Comparison of ENCODE assay signal across 7 mouse cellular contexts in genomic region chr3:152981988-152982387, GRCm38 (mm10). TPM values are rescaled to one million over a fixed set of nuclear protein-coding genes. Genes with fewer than 3 reads are reported as not detected.
DNase-seq lines count a peak whose midpoint lies in the region; ATAC-seq and TF ChIP-seq lines count a peak whose summit lies in the region.

Gene St6galnac5 (minus strand): TSS chr3:152982246.

- no peak for ATAC-seq in embryonic facial prominence, embryonic 13.5 days (ENCODE audit: insufficient number of reproducible peaks, insufficient read depth, low FRiP score, low TSS enrichment, low read depth)
- peak; percentile 31; the same call in 1 of the 2 replicates for ATAC-seq in intestine, embryonic 15.5 days

- H3K4me3 ChIP-seq in spleen, adult 2 months (ENCODE audit: extremely low read depth, insufficient read depth, insufficient read length) = peak within 1 kb of the TSS; percentile 7; the same call in 1 of the 2 replicates
- peak within 1 kb of the TSS; percentile 55 for H3K4me3 ChIP-seq in embryonic facial prominence, embryonic 13.5 days
- H3K4me3 ChIP-seq in intestine, embryonic 15.5 days (replicated peaks) = peak within 1 kb of the TSS; percentile 38

- no peak within 1 kb of the TSS for H3K27ac ChIP-seq in spleen, adult 2 months (ENCODE audit: insufficient read depth, low read length)
- H3K27ac ChIP-seq in embryonic facial prominence, embryonic 13.5 days = no peak within 1 kb of the TSS
- H3K27ac ChIP-seq in intestine, embryonic 15.5 days = no peak within 1 kb of the TSS

- WGBS in spleen, adult 2 months = 3% methylated on average over 17 of the region's 17 CpGs
- WGBS in embryonic facial prominence, embryonic 13.5 days = 0% methylated on average over 17 of the region's 17 CpGs
- WGBS in intestine, embryonic 15.5 days = under 1% methylated on average over 17 of the region's 17 CpGs

- peak within 1 kb of the TSS; percentile 96 for H3K4me2 ChIP-seq in embryonic facial prominence, embryonic 13.5 days
- H3K4me2 ChIP-seq in intestine, embryonic 15.5 days (replicated peaks) = peak within 1 kb of the TSS; percentile 84

- TF ChIP-seq POLR2A in spleen, adult 2 months (IDR thresholded peaks at IDR 0.05; ENCODE audit: low read depth, low read length) = no peak

- no peak for DNase-seq in spleen, adult 2 months (ENCODE audit: low read depth in 1 of 2, low spot score in 2 of 2)
- DNase-seq in spleen, adult 18-20 months = no peak
- peak; percentile 18 for DNase-seq in liver
- peak; percentile 54 to 67 for DNase-seq in right cerebral cortex, adult 2 months (ENCODE audit: low spot score in 2 of 2)
- DNase-seq in T-cell, adult 2 months (ENCODE audit: low spot score) = no peak

- H3K36me3 ChIP-seq in spleen, adult 2 months (ENCODE audit: control insufficient read depth, insufficient read depth, low read length) = no peaks in the 10 kb centered on the region
- H3K36me3 ChIP-seq in embryonic facial prominence, embryonic 13.5 days = no peaks in the 10 kb centered on the region
- H3K36me3 ChIP-seq in intestine, embryonic 15.5 days = no peaks in the 10 kb centered on the region

- peak within 1 kb of the TSS; percentile 69 for H3K9ac ChIP-seq in embryonic facial prominence, embryonic 13.5 days
- H3K9ac ChIP-seq in intestine, embryonic 15.5 days = peak within 1 kb of the TSS; percentile 28

- H3K9me3 ChIP-seq in embryonic facial prominence, embryonic 13.5 days = no peaks in the 10 kb centered on the region
- no peaks in the 10 kb centered on the region for H3K9me3 ChIP-seq in intestine, embryonic 15.5 days

- no peak for TF ChIP-seq CTCF in spleen, adult 2 months (IDR thresholded peaks at IDR 0.05; ENCODE audit: extremely low read depth, insufficient read depth, insufficient read length, insufficient replicate concordance)

- H3K27me3 ChIP-seq in spleen, adult 2 months (ENCODE audit: control insufficient read depth, insufficient read depth, low read length) = peaks cover 10% of the 10 kb centered on the region
- peaks cover 41% of the 10 kb centered on the region for H3K27me3 ChIP-seq in embryonic facial prominence, embryonic 13.5 days
- H3K27me3 ChIP-seq in intestine, embryonic 15.5 days (replicated peaks) = peaks cover 27% of the 10 kb centered on the region

- H3K4me1 ChIP-seq in spleen, adult 2 months (ENCODE audit: control insufficient read depth, insufficient read depth, insufficient read length) = peaks cover 2% of the 10 kb centered on the region
- peaks cover 20% of the 10 kb centered on the region for H3K4me1 ChIP-seq in embryonic facial prominence, embryonic 13.5 days
- peaks cover 14% of the 10 kb centered on the region for H3K4me1 ChIP-seq in intestine, embryonic 15.5 days (replicated peaks)

RNA-seq across cellular contexts. Expression of gene St6galnac5, which starts in this region (rescaled TPM):
- 1.2 and 2.2 TPM in 2 replicates for polyA plus RNA-seq in spleen, adult 2 months (2012; rRNA removed)
- polyA plus RNA-seq in embryonic facial prominence, embryonic 13.5 days (2015; fragmentation: Nextera tagmentation; extraction: Ambion mirVana) = 2.8 and 3.1 TPM in 2 replicates
- 0.39 and 0.40 TPM in 2 replicates for polyA plus RNA-seq in intestine, embryonic 15.5 days (2015; fragmentation: Nextera tagmentation; extraction: Ambion mirVana)

Comparison
In these comparisons a context has a peak if more than half of its experiments do, and no peak if none do; other contexts are left out.
1. Peak in ATAC-seq, H3K4me3 ChIP-seq, H3K9ac ChIP-seq and H3K4me2 ChIP-seq in intestine, embryonic 15.5 days; RNA of the gene not detected or under 1 TPM.
2. DNase-seq: peak in liver (single experiment) and right cerebral cortex, adult 2 months (2 of 2); none in spleen, adult 2 months (0 of 2), spleen, adult 18-20 months (0 of 2) and T-cell, adult 2 months (single experiment).
3. Peak in every context shown above with its lines, with median percentiles within 50 percentile points of each other: H3K4me3 ChIP-seq.